Mouse (Mus musculus): Measurements from ENCODE around the gene Stat4.

DNA sequence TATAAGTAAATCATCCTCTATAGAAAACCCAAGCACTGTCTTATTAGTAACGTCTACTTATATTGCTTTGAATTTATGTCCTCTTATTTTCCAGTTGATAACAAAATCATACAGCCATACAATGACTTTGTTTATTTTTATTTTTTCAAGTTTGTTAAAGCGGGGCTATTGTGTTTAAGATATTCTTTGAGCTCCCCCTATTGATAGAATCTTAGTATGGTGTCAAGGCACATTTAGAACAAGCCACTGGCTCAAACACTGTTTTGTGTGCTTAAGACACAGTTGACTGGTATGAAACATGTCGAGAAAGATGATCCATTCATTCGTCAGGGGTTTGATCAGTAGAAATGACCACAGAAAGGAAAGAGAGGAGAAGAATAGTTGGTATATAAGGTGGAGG lies 99.3 kb downstream of the Stat4 start:
- TF ChIP-seq POLR2A (IDR thresholded peaks at IDR 0.05; ENCODE audit: low read depth, low read length) (no peak), CTCF (IDR thresholded peaks at IDR 0.05; ENCODE audit: borderline replicate concordance, insufficient read depth, low read length) (no peak)

Data from embryonic fibroblast, embryonic 13.5 days (primary cell).